Mouse (Mus musculus): ENCODE measurements around the gene Sh3bp5. TPM values are rescaled to one million over a fixed set of nuclear protein-coding genes. Genes with fewer than 3 reads are reported as not detected.
A peak's percentile ranks its signal among the peaks of the same experiment; 100 is the strongest.

The Sh3bp5 gene
- polyA plus RNA-seq, 1 experiment from 2014 or later = 30.1 TPM

DNA sequence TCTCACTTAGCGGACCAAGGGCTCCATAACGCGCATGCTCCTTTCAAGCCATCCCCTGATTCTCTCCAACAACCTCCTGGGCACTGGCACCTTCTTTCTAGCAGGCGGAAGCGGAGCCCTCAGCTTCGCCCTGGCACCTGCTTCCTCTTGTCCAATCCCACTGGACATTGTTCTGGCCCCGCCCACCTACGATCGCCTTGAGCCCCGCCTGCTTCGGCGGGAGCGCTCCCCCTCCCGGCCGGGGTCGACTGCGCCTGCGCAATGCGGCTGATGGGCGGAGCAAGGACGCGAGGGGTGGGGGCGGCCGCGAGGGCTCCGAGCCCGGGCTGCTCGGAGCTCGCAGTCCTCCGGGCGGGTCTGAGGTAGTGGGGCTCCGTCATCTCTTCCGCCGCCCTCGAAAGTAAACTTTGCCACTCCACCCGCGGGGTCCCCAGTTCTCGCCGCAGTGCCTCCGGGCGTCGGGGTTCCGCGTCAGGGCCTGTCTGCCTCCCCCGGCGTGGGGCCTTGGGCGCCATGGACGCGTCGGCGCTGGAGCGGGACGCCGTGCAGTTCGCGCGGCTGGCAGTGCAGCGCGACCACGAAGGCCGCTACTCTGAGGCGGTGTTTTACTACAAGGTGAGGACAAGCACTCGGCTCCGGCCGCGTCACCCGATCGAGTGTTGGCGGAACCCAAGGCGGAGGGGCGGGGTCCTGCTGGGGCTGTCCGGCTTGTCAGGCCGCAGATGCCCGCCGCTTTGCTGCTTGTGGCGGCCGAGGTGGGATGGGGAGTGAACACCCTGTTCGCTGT is 99.3 kb downstream of the Sh3bp5 start, which contains the start of gene Capn7:
Gene Capn7 (plus strand): TSS at position 270 of the 787 bp plus-strand sequence.
- 0 out of 2 replicates have a peak, but pooled peaks cover 5% of the 10 kb centered on the region for H3K4me1 ChIP-seq
- no peaks in the 10 kb centered on the region for H3K9me3 ChIP-seq
- peak within 1 kb of the TSS; percentile 98 for H3K27ac ChIP-seq
- DNase-seq (ENCODE audit: low spot score) = peak; percentile 99
- H3K36me3 ChIP-seq = peaks cover 12% of the 10 kb centered on the region
- peaks cover 2% of the 10 kb centered on the region; the same call in 1 of the 2 replicates for H3K27me3 ChIP-seq (ENCODE audit: insufficient read depth, poor library complexity, severe bottlenecking)
- WGBS = under 1% methylated on average over 78 of the region's 78 CpGs
- H3K4me3 ChIP-seq = peak within 1 kb of the TSS; percentile 90

GRCm38 (mm10) chr14:31335765-31336164 is 100.1 kb downstream of the Sh3bp5 start:
- WGBS = 52% methylated on average over 3 of the region's 3 CpGs
- Histone ChIP-seq H3K36me3 (peaks cover 8% of the 10 kb centered on the region; the same call in 1 of the 2 replicates), H3K4me1 (0 out of 2 replicates have a peak, but pooled peaks cover 5% of the 10 kb centered on the region), H3K9me3 (no peaks in the 10 kb centered on the region), H3K27ac (peak overlapping the region; percentile 98; the same call in 1 of the 2 replicates), H3K27me3 (ENCODE audit: insufficient read depth, poor library complexity, severe bottlenecking) (peaks cover 10% of the 10 kb centered on the region; the same call in 1 of the 2 replicates), H3K4me3 (peak overlapping the region; percentile 90)
- no peak for DNase-seq (ENCODE audit: low spot score)

GRCm38 (mm10) chr14:31330957-31331356 is 104.9 kb downstream of the Sh3bp5 start:
- Histone ChIP-seq H3K27ac (no peak overlapping the region), H3K27me3 (ENCODE audit: insufficient read depth, poor library complexity, severe bottlenecking) (peaks cover 20% of the 10 kb centered on the region; the same call in 1 of the 2 replicates), H3K4me1 (no peaks in the 10 kb centered on the region), H3K4me3 (no peak overlapping the region), H3K36me3 (no peaks in the 10 kb centered on the region), H3K9me3 (no peaks in the 10 kb centered on the region)
- DNase-seq (ENCODE audit: low spot score) = peak; percentile 33
- 77% methylated on average over 4 of the region's 4 CpGs for WGBS

DNA sequence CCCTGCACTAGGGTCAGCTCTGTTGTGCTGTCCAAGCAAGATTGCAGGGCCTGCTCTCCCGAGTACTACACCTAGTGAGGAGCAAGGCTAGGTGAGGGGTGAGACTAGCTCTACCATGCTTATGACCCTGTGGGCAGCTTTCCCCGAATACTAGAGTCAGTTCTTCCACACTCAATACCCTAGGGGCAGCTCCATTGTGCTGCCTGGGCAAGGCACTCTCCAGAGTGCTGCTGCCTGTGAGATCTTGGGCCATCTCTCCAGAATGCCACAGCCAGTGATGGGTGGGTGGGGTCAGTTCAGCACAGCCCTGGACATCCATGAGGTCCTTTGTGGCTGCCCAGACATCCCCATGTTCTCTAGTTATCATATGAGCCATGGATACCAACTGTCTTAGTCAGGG is 106.1 kb downstream of the Sh3bp5 start:
- Histone ChIP-seq H3K4me3 (no peak overlapping the region), H3K27ac (no peak overlapping the region), H3K9me3 (no peaks in the 10 kb centered on the region), H3K27me3 (ENCODE audit: insufficient read depth, poor library complexity, severe bottlenecking) (peaks cover 20% of the 10 kb centered on the region; the same call in 1 of the 2 replicates), H3K4me1 (no peaks in the 10 kb centered on the region), H3K36me3 (no peaks in the 10 kb centered on the region)
- 47% methylated on average over 2 of the region's 2 CpGs for whole genome bisulfite sequencing
- DNase-seq (ENCODE audit: low spot score) = peak; percentile 70

DNA sequence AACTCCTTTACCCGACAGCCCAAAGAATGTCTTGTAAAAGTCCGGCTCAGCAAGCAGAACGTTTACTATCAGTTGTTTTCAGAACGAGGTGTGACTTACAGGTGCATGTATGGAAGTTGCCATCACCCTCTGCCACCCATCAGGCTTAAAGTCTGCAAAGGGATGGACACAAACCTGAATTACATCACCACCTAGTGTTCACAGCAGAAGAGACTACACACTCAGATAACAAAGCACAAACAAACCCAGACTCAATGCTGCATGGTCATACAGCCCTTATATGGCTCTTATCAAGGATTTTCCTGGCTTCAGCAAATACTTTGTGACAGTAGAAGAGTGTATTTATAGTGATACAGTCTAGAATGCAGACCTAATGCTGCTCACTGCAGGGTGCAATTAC is 108.2 kb downstream of the Sh3bp5 start:
- no peak overlapping the region for H3K4me3 ChIP-seq
- 59% methylated on average over 4 of the region's 4 CpGs for WGBS
- no peaks in the 10 kb centered on the region for H3K9me3 ChIP-seq
- H3K27ac ChIP-seq = no peak overlapping the region
- H3K4me1 ChIP-seq = peaks cover 11% of the 10 kb centered on the region
- peaks cover 20% of the 10 kb centered on the region; the same call in 1 of the 2 replicates for H3K27me3 ChIP-seq (ENCODE audit: insufficient read depth, poor library complexity, severe bottlenecking)
- DNase-seq (ENCODE audit: low spot score) = peak; percentile 63
- H3K36me3 ChIP-seq = no peaks in the 10 kb centered on the region

GRCm38 (mm10) chr14:31327196-31327595 is 108.7 kb downstream of the Sh3bp5 start:
- peaks cover 11% of the 10 kb centered on the region for H3K4me1 ChIP-seq
- DNase-seq (ENCODE audit: low spot score) = peak; percentile 63
- 87% methylated on average over 1 of the region's 1 CpGs for WGBS
- H3K27me3 ChIP-seq (ENCODE audit: insufficient read depth, poor library complexity, severe bottlenecking) = peaks cover 20% of the 10 kb centered on the region; the same call in 1 of the 2 replicates
- no peaks in the 10 kb centered on the region for H3K9me3 ChIP-seq
- H3K4me3 ChIP-seq = no peak overlapping the region
- no peaks in the 10 kb centered on the region for H3K36me3 ChIP-seq
- no peak overlapping the region for H3K27ac ChIP-seq

DNA sequence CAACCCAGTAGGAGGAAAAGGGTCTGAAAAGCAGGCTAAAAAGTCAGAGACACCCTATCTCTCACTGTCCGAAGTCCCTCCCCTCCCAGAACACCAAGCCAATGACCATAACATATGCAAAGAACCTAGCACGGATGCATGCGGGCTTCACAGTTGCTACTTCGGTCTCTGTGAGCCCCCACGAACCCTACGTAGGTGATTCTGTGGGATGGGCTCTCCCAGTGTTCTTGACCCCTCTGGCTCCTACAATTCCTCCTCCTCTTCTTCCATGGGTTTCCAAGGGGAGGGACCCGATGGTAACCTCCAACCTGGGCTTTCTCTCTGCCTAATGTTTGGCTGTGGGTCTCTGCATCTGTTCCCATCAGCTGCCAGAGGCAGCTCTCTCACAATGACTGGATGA is 109.1 kb downstream of the Sh3bp5 start:
- no peak overlapping the region for H3K4me3 ChIP-seq

DNA sequence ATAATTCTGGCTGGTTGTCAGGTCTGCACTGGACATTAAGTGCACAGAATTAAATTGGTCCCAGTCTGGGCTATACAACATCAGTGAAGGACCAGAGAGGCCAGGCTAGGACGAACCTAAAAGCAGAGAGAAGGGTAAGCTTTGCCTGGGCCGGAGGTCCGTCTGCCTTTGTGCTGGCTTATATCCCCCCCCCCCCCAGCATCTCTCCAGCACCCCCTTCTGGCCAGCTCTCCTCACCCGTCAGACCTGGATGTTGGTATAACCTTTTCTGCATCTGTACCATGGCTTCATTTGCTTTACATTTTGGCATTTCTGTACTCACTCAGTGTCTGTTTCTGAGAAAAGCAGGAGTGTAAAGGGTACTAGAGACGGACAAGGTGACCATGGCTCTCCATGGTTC is 110.3 kb downstream of the Sh3bp5 start:
- WGBS = 42% methylated on average over 5 of the region's 5 CpGs
- Histone ChIP-seq H3K27ac (no peak overlapping the region), H3K4me3 (no peak overlapping the region), H3K9me3 (no peaks in the 10 kb centered on the region), H3K36me3 (no peaks in the 10 kb centered on the region), H3K27me3 (ENCODE audit: insufficient read depth, poor library complexity, severe bottlenecking) (peaks cover 19% of the 10 kb centered on the region), H3K4me1 (peaks cover 11% of the 10 kb centered on the region)
- peak; percentile 63 for DNase-seq (ENCODE audit: low spot score)

More for the DNA sequence above, 109.1 kb downstream of the Sh3bp5 start:
- Histone ChIP-seq H3K36me3 (no peaks in the 10 kb centered on the region), H3K4me1 (peaks cover 11% of the 10 kb centered on the region), H3K9me3 (no peaks in the 10 kb centered on the region), H3K27me3 (ENCODE audit: insufficient read depth, poor library complexity, severe bottlenecking) (peaks cover 24% of the 10 kb centered on the region), H3K27ac (no peak overlapping the region)
- peak; percentile 52 for DNase-seq (ENCODE audit: low spot score)
- 70% methylated on average over 7 of the region's 7 CpGs for WGBS

- Histone ChIP-seq H3K27ac (no peak overlapping the region), H3K4me3 (no peak overlapping the region), H3K27me3 (ENCODE audit: insufficient read depth, poor library complexity, severe bottlenecking) (peaks cover 22% of the 10 kb centered on the region), H3K9me3 (no peaks in the 10 kb centered on the region), H3K4me1 (peaks cover 11% of the 10 kb centered on the region), H3K36me3 (no peaks in the 10 kb centered on the region)
- WGBS = 53% methylated on average over 10 of the region's 10 CpGs
- peak; percentile 73 for DNase-seq (ENCODE audit: low spot score)
Measured at GRCm38 (mm10) chr14:31324851-31325250, 111.0 kb downstream of the Sh3bp5 start.

DNA sequence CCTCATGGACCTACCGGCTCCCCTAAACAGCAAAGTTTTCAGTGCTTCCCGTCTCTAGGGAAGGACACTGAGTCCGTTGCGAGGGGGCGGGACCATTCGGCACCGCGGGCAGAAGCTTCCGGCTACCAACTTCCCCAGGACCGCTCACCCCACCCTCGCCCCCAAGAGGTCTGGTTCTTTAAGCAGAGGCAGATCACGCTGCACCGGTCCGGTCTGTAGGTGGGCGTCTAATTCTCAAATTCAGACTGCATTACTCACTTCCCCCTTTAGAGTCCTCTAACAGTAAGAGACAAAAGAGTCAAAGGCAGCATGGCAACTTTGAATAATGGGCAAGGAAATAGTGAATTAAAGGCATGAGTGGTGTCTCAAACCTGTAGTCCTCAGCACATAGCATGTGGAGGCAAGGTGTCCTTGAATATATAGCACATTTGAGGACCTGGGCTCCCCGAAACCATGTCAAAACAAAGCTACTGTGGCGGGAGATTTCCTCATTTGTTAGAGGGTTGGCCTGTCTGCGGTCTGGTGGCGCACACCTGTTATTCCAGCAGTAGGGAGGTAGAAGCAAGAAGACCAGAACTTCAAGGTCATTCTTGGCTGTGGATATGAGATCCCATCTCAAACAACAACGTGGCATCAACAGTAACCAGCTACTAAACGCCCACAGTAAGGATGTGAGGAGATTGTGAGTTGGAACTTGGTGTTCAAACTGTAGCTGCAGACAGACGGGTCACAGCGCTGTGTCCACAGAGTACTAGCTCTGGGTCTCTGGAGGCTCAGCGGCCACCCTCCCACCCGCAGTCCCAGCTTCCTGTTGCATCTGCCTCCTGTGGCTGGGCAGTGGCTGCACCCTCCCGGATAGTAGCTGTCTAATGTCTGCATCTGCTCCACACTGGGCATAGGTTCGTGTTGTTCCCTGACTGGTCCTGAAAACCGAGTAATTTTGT is 111.8 kb downstream of the Sh3bp5 start, which contains the start of gene Dnah1:
Gene Dnah1 (minus strand): TSS at position 48 of the 944 bp plus-strand sequence.
- peak within 1 kb of the TSS; percentile 71 for H3K27ac ChIP-seq
- peak; percentile 83 for DNase-seq (ENCODE audit: low spot score)
- H3K36me3 ChIP-seq = no peaks in the 10 kb centered on the region
- H3K4me3 ChIP-seq = peak within 1 kb of the TSS; percentile 59
- 29% methylated on average over 28 of the region's 28 CpGs for WGBS
- peaks cover 11% of the 10 kb centered on the region for H3K4me1 ChIP-seq
- peaks cover 19% of the 10 kb centered on the region for H3K27me3 ChIP-seq (ENCODE audit: insufficient read depth, poor library complexity, severe bottlenecking)
- H3K9me3 ChIP-seq = no peaks in the 10 kb centered on the region

DNA sequence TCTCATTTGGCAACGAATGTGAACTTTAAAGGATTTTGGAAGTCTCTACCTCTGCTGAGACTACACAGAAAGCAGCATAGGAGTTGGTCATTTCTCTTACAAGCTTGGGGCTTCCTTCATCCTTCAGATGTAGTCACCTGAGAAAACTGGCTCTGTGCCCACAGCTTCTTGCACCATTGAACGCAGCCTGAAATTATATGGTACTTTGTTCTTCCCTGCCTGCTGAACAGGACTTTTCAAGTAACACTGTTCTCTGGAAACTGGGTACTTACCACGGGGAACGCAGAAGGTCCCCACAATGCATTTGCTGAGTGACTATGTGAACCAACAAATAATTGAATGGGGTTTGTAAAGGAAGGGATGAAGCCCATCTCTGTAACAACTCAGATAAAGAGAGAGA is 112.7 kb downstream of the Sh3bp5 start:
- Histone ChIP-seq H3K36me3 (no peaks in the 10 kb centered on the region), H3K27ac (peak overlapping the region; percentile 71), H3K4me3 (peak overlapping the region; percentile 59), H3K9me3 (no peaks in the 10 kb centered on the region), H3K27me3 (ENCODE audit: insufficient read depth, poor library complexity, severe bottlenecking) (peaks cover 25% of the 10 kb centered on the region), H3K4me1 (peaks cover 11% of the 10 kb centered on the region)
- peak; percentile 58 for DNase-seq (ENCODE audit: low spot score)
- 79% methylated on average over 4 of the region's 4 CpGs for WGBS

DNA sequence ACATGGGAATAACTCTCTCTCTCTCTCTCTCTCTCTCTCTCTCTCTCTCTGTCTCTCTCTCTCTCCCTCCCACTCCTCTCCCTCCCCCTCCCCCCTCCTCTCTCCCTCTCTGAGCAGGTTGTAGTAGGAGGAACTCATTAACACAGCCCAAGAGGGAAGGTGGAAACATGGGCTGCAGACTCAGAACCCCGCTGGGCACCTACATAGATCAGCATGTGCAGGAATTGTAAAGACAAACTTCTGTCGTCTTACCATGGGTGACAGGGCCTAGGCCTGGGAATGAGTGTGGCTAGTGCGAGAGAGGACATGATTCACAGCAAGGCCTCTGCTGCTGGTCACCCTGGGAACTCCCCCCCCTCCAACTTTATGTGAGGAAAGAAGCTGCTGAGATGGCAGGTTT is 113.7 kb downstream of the Sh3bp5 start:
- peak; percentile 72 for DNase-seq (ENCODE audit: low spot score)
- WGBS = 82% methylated on average over 3 of the region's 3 CpGs
- H3K27me3 ChIP-seq (ENCODE audit: insufficient read depth, poor library complexity, severe bottlenecking) = peaks cover 25% of the 10 kb centered on the region
- H3K4me1 ChIP-seq = peaks cover 11% of the 10 kb centered on the region
- H3K4me3 ChIP-seq = no peak overlapping the region
- no peaks in the 10 kb centered on the region for H3K36me3 ChIP-seq
- no peak overlapping the region for H3K27ac ChIP-seq
- H3K9me3 ChIP-seq = no peaks in the 10 kb centered on the region

Data from heart, embryonic 10.5 days (tissue).